Mouse (Mus musculus) midbrain, embryonic 12.5 days (tissue): ENCODE data around the gene Dhtkd1. TPM values are rescaled to one million over a fixed set of nuclear protein-coding genes. Genes with fewer than 3 reads are reported as not detected.

ENCODE experiments used
- ATAC-seq: fragments of 200-750 bp; cut with Nextera tagmentation; 2 replicates; pipeline ENCODE4 v1.8.0; 2017; ENCODE audit warnings: low read depth, moderate TSS enrichment, moderate library complexity; ENCODE audit not compliant: low FRiP score
- H3K27ac ChIP-seq: fragments of 300-500 bp; sonication (generic); replicated peaks from 2 replicates; pipeline ENCODE4 v1.5.1; 2016; ENCODE audit warnings: mild to moderate bottlenecking
- H3K27me3 ChIP-seq: fragments of 300-500 bp; sonication (generic); 2 replicates; pipeline ENCODE4 v1.6.1; 2016; ENCODE audit warnings: mild to moderate bottlenecking
- H3K36me3 ChIP-seq: fragments of 300-500 bp; sonication (generic); 2 replicates; pipeline ENCODE4 v1.6.1; 2016
- H3K4me1 ChIP-seq: fragments of 300-500 bp; sonication (generic); 2 replicates; pipeline ENCODE4 v1.6.1; 2016
- H3K4me2 ChIP-seq: fragments of 300-500 bp; sonication (generic); replicated peaks from 2 replicates; pipeline ENCODE4 v1.6.1; 2016; ENCODE audit warnings: mild to moderate bottlenecking, moderate library complexity
- H3K4me3 ChIP-seq: fragments of 300-500 bp; sonication (generic); 2 replicates; pipeline ENCODE4 v1.5.1; 2016; ENCODE audit warnings: mild to moderate bottlenecking
- H3K9ac ChIP-seq: fragments of 300-500 bp; sonication (generic); replicated peaks from 2 replicates; pipeline ENCODE4 v1.6.1; 2016; ENCODE audit warnings: mild to moderate bottlenecking, moderate library complexity
- H3K9me3 ChIP-seq: fragments of 300-500 bp; sonication (generic); 2 replicates; pipeline ENCODE4 v1.6.1; 2016; ENCODE audit warnings: mild to moderate bottlenecking
- WGBS: fragments of 180-500 bp; shearing (Covaris S2); methylation state at CpG from one replicate; pipeline ENCODE4 v1.1.7; 2016; 5-methylcytosine and 5-hydroxymethylcytosine counted together
- polyA plus RNA-seq: library from polyadenylated mRNA; unstranded; fragments of >200 nt; fragmentation: Nextera tagmentation; extraction: Ambion mirVana; gene quantifications from 2 replicates; pipeline ENCODE4 v1.2.1, GENCODE M21; 2016

Dhtkd1 gene
- polyA plus RNA-seq, 1 experiment from 2014 or later = 6.1 TPM

GRCm38 (mm10) chr2:5877446-5877845, 65.1 kb downstream of the Dhtkd1 start:
- ATAC-seq = no peak
- peaks cover 65% of the 10 kb centered on the region for H3K36me3 ChIP-seq

GRCm38 (mm10) chr2:5869746-5870145, 72.8 kb downstream of the Dhtkd1 start:
- ATAC-seq = no peak
- Histone ChIP-seq H3K4me3 (no peak overlapping the region), H3K36me3 (peaks cover 70% of the 10 kb centered on the region), H3K4me1 (no peaks in the 10 kb centered on the region), H3K9me3 (no peaks in the 10 kb centered on the region), H3K4me2 (no peak overlapping the region), H3K27me3 (no peaks in the 10 kb centered on the region), H3K27ac (no peak overlapping the region), H3K9ac (no peak overlapping the region)
- 89% methylated on average over 5 of the region's 5 CpGs for WGBS

More at GRCm38 (mm10) chr2:5877446-5877845, 65.1 kb downstream of the Dhtkd1 start:
- H3K27ac ChIP-seq = no peak overlapping the region
- no peaks in the 10 kb centered on the region for H3K27me3 ChIP-seq
- H3K4me3 ChIP-seq = no peak overlapping the region
- H3K4me1 ChIP-seq = no peaks in the 10 kb centered on the region
- 69% methylated on average over 3 of the region's 3 CpGs for WGBS
- no peaks in the 10 kb centered on the region for H3K9me3 ChIP-seq
- no peak overlapping the region for H3K4me2 ChIP-seq
- H3K9ac ChIP-seq = no peak overlapping the region

- no peak overlapping the region for H3K9ac ChIP-seq
- H3K4me3 ChIP-seq = no peak overlapping the region
- ATAC-seq = no peak
- no peaks in the 10 kb centered on the region for H3K9me3 ChIP-seq
- no peak overlapping the region for H3K4me2 ChIP-seq
- H3K27me3 ChIP-seq = no peaks in the 10 kb centered on the region
- H3K27ac ChIP-seq = no peak overlapping the region
- H3K36me3 ChIP-seq = peaks cover 66% of the 10 kb centered on the region
- no peaks in the 10 kb centered on the region for H3K4me1 ChIP-seq
- 91% methylated on average over 2 of the region's 2 CpGs for WGBS
These were observed 74.9 kb downstream of the Dhtkd1 start for GRCm38 (mm10) chr2:5867681-5868080.

- no peak within 1 kb of the TSS for H3K4me2 ChIP-seq
- H3K36me3 ChIP-seq = peaks cover 71% of the 10 kb centered on the region
- no peaks in the 10 kb centered on the region for H3K27me3 ChIP-seq
- 96% methylated on average over 3 of the region's 3 CpGs for WGBS
- no peak for ATAC-seq
- no peak within 1 kb of the TSS for H3K4me3 ChIP-seq
- H3K4me1 ChIP-seq = no peaks in the 10 kb centered on the region
- H3K9me3 ChIP-seq = no peaks in the 10 kb centered on the region
- H3K27ac ChIP-seq = no peak within 1 kb of the TSS
- no peak within 1 kb of the TSS for H3K9ac ChIP-seq
These were observed 79.8 kb downstream of the Dhtkd1 start, which contains the start of gene Gm13199 for GRCm38 (mm10) chr2:5862834-5863233. TSS of gene Gm13199 (minus strand) at chr2:5862934.

- no peaks in the 10 kb centered on the region for H3K27me3 ChIP-seq
- no peak overlapping the region for H3K4me2 ChIP-seq
- WGBS = 84% methylated on average over 5 of the region's 5 CpGs
- H3K4me3 ChIP-seq = no peak overlapping the region
- H3K36me3 ChIP-seq = peaks cover 19% of the 10 kb centered on the region
- H3K4me1 ChIP-seq = peaks cover 2% of the 10 kb centered on the region; the same call in 1 of the 2 replicates
- ATAC-seq = no peak
- H3K9me3 ChIP-seq = no peaks in the 10 kb centered on the region
- H3K27ac ChIP-seq = no peak overlapping the region
- H3K9ac ChIP-seq = no peak overlapping the region
These were observed 90.7 kb downstream of the Dhtkd1 start for GRCm38 (mm10) chr2:5851866-5852265.

GRCm38 (mm10) chr2:5851116-5851515, 91.5 kb downstream of the Dhtkd1 start:
- Histone ChIP-seq H3K4me3 (no peak overlapping the region), H3K9ac (no peak overlapping the region), H3K36me3 (peaks cover 17% of the 10 kb centered on the region), H3K9me3 (no peaks in the 10 kb centered on the region), H3K4me2 (no peak overlapping the region), H3K27me3 (no peaks in the 10 kb centered on the region), H3K27ac (no peak overlapping the region), H3K4me1 (peaks cover 9% of the 10 kb centered on the region)
- 93% methylated on average over 9 of the region's 9 CpGs for WGBS
- ATAC-seq = no peak

Other genes with a start within 250 kb of the Dhtkd1 start
- 2.8 and 3.2 TPM in 2 replicates for gene Camk1d, start 228.3 kb downstream of the Dhtkd1 start, polyA plus RNA-seq
- gene Nudt5, start 97.8 kb downstream of the Dhtkd1 start, polyA plus RNA-seq = 71.0 and 73.9 TPM in 2 replicates
- 348 and 349 TPM in 2 replicates for gene Cdc123, start 97.6 kb downstream of the Dhtkd1 start, polyA plus RNA-seq
- gene Gm13199, start 79.9 kb downstream of the Dhtkd1 start, polyA plus RNA-seq = 1.7 and 2.3 TPM in 2 replicates
- 87.5 and 91.8 TPM in 2 replicates for gene Sec61a2, start 47.4 kb downstream of the Dhtkd1 start, polyA plus RNA-seq
- 13.1 and 13.4 TPM in 2 replicates for gene Upf2, start 8.7 kb upstream of the Dhtkd1 start, polyA plus RNA-seq
- gene Proser2, start 187.4 kb upstream of the Dhtkd1 start, polyA plus RNA-seq = 3.5 and 4.0 TPM in 2 replicates